Mouse (Mus musculus): Measurements from ENCODE around the gene Iqcj. TPM values are rescaled to one million over a fixed set of nuclear protein-coding genes. Genes with fewer than 3 reads are reported as not detected.

Gene Iqcj
- total RNA-seq, 2 experiments from 2014 or later, result 2.4 to 4.6 TPM

GRCm38 (mm10) chr3:67947000-67947399 is 55.0 kb downstream of the Iqcj start:
- intact Hi-C loops (cut with DNase I), result no loop called here

GRCm38 (mm10) chr3:67952517-67952940 is 60.5 kb downstream of the Iqcj start:
- intact Hi-C loops (cut with DNase I), result no loop called here
- DNase-seq (ENCODE audit: low spot score in 2 of 2), result no peak

More at GRCm38 (mm10) chr3:67947000-67947399, 55.0 kb downstream of the Iqcj start:
- DNase-seq (ENCODE audit: low spot score in 2 of 2), result no peak

GRCm38 (mm10) chr3:67954459-67955065 is 62.5 kb downstream of the Iqcj start:
- intact Hi-C loops (cut with DNase I), result no loop called here
- DNase-seq (ENCODE audit: low spot score in 2 of 2), result peak; percentile 57 to 87

- intact Hi-C loops (cut with DNase I), result no loop called here
- DNase-seq (ENCODE audit: low spot score in 2 of 2), result no peak
Measured at GRCm38 (mm10) chr3:67959672-67960071, 67.7 kb downstream of the Iqcj start.

- no peak for DNase-seq (ENCODE audit: low spot score in 2 of 2)
- intact Hi-C loops (cut with DNase I), result no loop called here
Measured at GRCm38 (mm10) chr3:67960133-67960532, 68.1 kb downstream of the Iqcj start.

GRCm38 (mm10) chr3:67960727-67961126 is 68.7 kb downstream of the Iqcj start:
- DNase-seq (ENCODE audit: low spot score in 2 of 2), result no peak
- intact Hi-C loops (cut with DNase I), result no loop called here

- intact Hi-C loops (cut with DNase I), result no loop called here
- DNase-seq (ENCODE audit: low spot score in 2 of 2), result no peak
Measured at GRCm38 (mm10) chr3:67961934-67962639, 70.1 kb downstream of the Iqcj start.

- intact Hi-C loops (cut with DNase I), result no loop called here
- DNase-seq (ENCODE audit: low spot score in 2 of 2), result no peak
Measured at GRCm38 (mm10) chr3:67974340-67974998, 82.4 kb downstream of the Iqcj start.

- DNase-seq (ENCODE audit: low spot score in 2 of 2), result no peak
- intact Hi-C loops (cut with DNase I), result no loop called here
Measured at GRCm38 (mm10) chr3:67980006-67980405, 88.0 kb downstream of the Iqcj start.

- intact Hi-C loops (cut with DNase I), result no loop called here
- peak; percentile 19 to 25 for DNase-seq (ENCODE audit: low spot score in 2 of 2)
Measured at GRCm38 (mm10) chr3:67983329-67983728, 91.3 kb downstream of the Iqcj start.

GRCm38 (mm10) chr3:68002415-68002814 is 110.4 kb downstream of the Iqcj start:
- peak in 1 of 2 experiments; percentile 19 for DNase-seq (ENCODE audit: low spot score in 2 of 2)
- intact Hi-C loops (cut with DNase I), result no loop called here

GRCm38 (mm10) chr3:68012342-68012741 is 120.3 kb downstream of the Iqcj start:
- no peak for DNase-seq (ENCODE audit: low spot score in 2 of 2)
- intact Hi-C loops (cut with DNase I), result no loop called here

- no peak for DNase-seq (ENCODE audit: low spot score in 2 of 2)
- intact Hi-C loops (cut with DNase I), result no loop called here
Measured at GRCm38 (mm10) chr3:68015786-68016185, 123.8 kb downstream of the Iqcj start.

- intact Hi-C loops (cut with DNase I), result no loop called here
- DNase-seq (ENCODE audit: low spot score in 2 of 2), result no peak
Measured at GRCm38 (mm10) chr3:68019401-68019800, 127.4 kb downstream of the Iqcj start.

GRCm38 (mm10) chr3:68036097-68036496 is 144.1 kb downstream of the Iqcj start:
- intact Hi-C loops (cut with DNase I), result no loop called here
- no peak for DNase-seq (ENCODE audit: low spot score in 2 of 2)

- intact Hi-C loops (cut with DNase I), result loop anchor here (5.0 kb wide), 1 partner anchor 151 kb away; the partner anchor contains the start of genes Iqcj and Iqschfp
- DNase-seq (ENCODE audit: low spot score in 2 of 2), result no peak
Measured at GRCm38 (mm10) chr3:68042951-68043350, 150.9 kb downstream of the Iqcj start.

GRCm38 (mm10) chr3:68045475-68046416 is 153.7 kb downstream of the Iqcj start:
- intact Hi-C loops (cut with DNase I), result loop anchor here (1.0 to 5.0 kb wide), 2 partner anchors 421 to 528 kb away; partner anchors contain the start of gene Rarres1
- DNase-seq (ENCODE audit: low spot score in 2 of 2), result peak; percentile 57 to 76

GRCm38 (mm10) chr3:68053538-68053937 is 161.5 kb downstream of the Iqcj start:
- intact Hi-C loops (cut with DNase I), result loop anchor here (5.0 kb wide), 1 partner anchor 899 kb away; no protein-coding TSS in a partner anchor
- DNase-seq (ENCODE audit: low spot score in 2 of 2), result peak in 1 of 2 experiments; percentile 56

GRCm38 (mm10) chr3:68055071-68055470 is 163.1 kb downstream of the Iqcj start:
- intact Hi-C loops (cut with DNase I), result loop anchor here (5.0 kb wide), 1 partner anchor 637 kb away; the partner anchor contains the start of gene Il12a
- DNase-seq (ENCODE audit: low spot score in 2 of 2), result peak in 1 of 2 experiments; percentile 78
